Mouse (Mus musculus) liver, postnatal 0 days (tissue): ENCODE measurements at regions not wholly inside any gene's neighbourhood (a gene's known extent, or its start where the extent isn't known, plus 50 kb on each side); places are given as distances from the start of the nearest gene placed in this dataset.

Source experiments
- CTCF ChIP-seq: sonication (generic); IDR thresholded peaks from 2 replicates; pipeline ENCODE4 v1.5.1; 2016; ENCODE audit warnings: antibody characterized with exemption, low read depth
- EP300 ChIP-seq: IDR thresholded peaks from 2 replicates; pipeline ENCODE4 v1.6.1; 2016; ENCODE audit warnings: antibody characterized with exemption, low read depth, mild to moderate bottlenecking

- TF ChIP-seq CTCF, result no peak
- no peak for TF ChIP-seq EP300
Observed at GRCm38 (mm10) chr13:84054956-84055355, 167.1 kb upstream of the Tmem161b start.
